Mouse (Mus musculus): Measurements from ENCODE around the gene Slc12a8. TPM values are rescaled to one million over a fixed set of nuclear protein-coding genes. Genes with fewer than 3 reads are reported as not detected.

Gene Slc12a8
- total and polyA plus RNA-seq, 3 experiments: 12.2 to 17.4 (median 16.5) TPM

- dilution Hi-C loops (cut with MboI; ENCODE audit: extremely low pct_ligation_motif_present, extremely low pct_unique_long_range_greater_than_20kb, low sequenced_read_pairs) (no loop called here), in situ Hi-C loops (cut with MboI; ENCODE audit: low pct_ligation_motif_present, low pct_unique_long_range_greater_than_20kb, low sequenced_read_pairs) (no loop called here)
- no peaks in the 10 kb centered on the region for H3K27me3 ChIP-seq (replicated peaks)
- H3K4me2 ChIP-seq (ENCODE audit: insufficient read depth, low read depth, poor library complexity, severe bottlenecking): no peak overlapping the region
- no peak overlapping the region for H3K9ac ChIP-seq (ENCODE audit: insufficient read depth, low read depth)
- H3K36me3 ChIP-seq (replicated peaks in 1 of 2; ENCODE audit: control insufficient read depth in 1 of 2, insufficient read depth in 1 of 2, low read length in 1 of 2): peaks cover 12 to 71% of the 10 kb centered on the region in 2 experiments
- no peak overlapping the region for H3K4me3 ChIP-seq (replicated peaks in 1 of 3; ENCODE audit: low read depth in 2 of 3, low read length in 2 of 3, poor library complexity in 1 of 3)
- DNase-seq (ENCODE audit: extremely low read depth): no peak
- no peak overlapping the region for H3K27ac ChIP-seq (ENCODE audit: insufficient read depth, low read depth)
- H3K4me1 ChIP-seq (ENCODE audit: control insufficient read depth in 1 of 2, insufficient read depth in 2 of 2): peaks cover 28 to 86% of the 10 kb centered on the region in 2 experiments
- peaks cover 3% of the 10 kb centered on the region for H3K9me3 ChIP-seq (replicated peaks; ENCODE audit: low read length)
- TF ChIP-seq MAFK (IDR thresholded peaks at IDR 0.05; ENCODE audit: insufficient replicate concordance, low read length) (no peak), ELF1 (IDR thresholded peaks at IDR 0.05; ENCODE audit: low read depth, low read length) (no peak), HCFC1 (IDR thresholded peaks at IDR 0.05; ENCODE audit: low read depth, low read length) (no peak), SMC3 (IDR thresholded peaks at IDR 0.05; ENCODE audit: low read depth, low read length) (no peak), MXI1 (IDR thresholded peaks at IDR 0.05; ENCODE audit: low read depth, low read length) (no peak), SIN3A (IDR thresholded peaks at IDR 0.05; ENCODE audit: low read length) (no peak), GABPA (IDR thresholded peaks at IDR 0.05; ENCODE audit: insufficient replicate concordance, low read depth, low read length) (no peak), E2F4 (IDR thresholded peaks at IDR 0.05; ENCODE audit: insufficient replicate concordance, low read depth, low read length) (no peak)
- H3K79me2 ChIP-seq (replicated peaks; ENCODE audit: control insufficient read depth, extremely low read depth, insufficient read depth, poor library complexity, severe bottlenecking): no peaks in the 10 kb centered on the region
Observed at GRCm38 (mm10) chr16:33591390-33592067, 74.4 kb downstream of the Slc12a8 start.

GRCm38 (mm10) chr16:33592286-33592685, 75.2 kb downstream of the Slc12a8 start:
- Histone ChIP-seq H3K9me3 (replicated peaks; ENCODE audit: low read length) (peaks cover 3% of the 10 kb centered on the region), H3K9ac (ENCODE audit: insufficient read depth, low read depth) (no peak overlapping the region), H3K4me1 (ENCODE audit: control insufficient read depth in 1 of 2, insufficient read depth in 2 of 2) (peaks cover 23 to 83% of the 10 kb centered on the region in 2 experiments), H3K4me2 (ENCODE audit: insufficient read depth, low read depth, poor library complexity, severe bottlenecking) (no peak overlapping the region), H3K27me3 (replicated peaks) (no peaks in the 10 kb centered on the region), H3K4me3 (replicated peaks in 1 of 3; ENCODE audit: low read depth in 2 of 3, low read length in 2 of 3, poor library complexity in 1 of 3) (no peak overlapping the region), H3K27ac (ENCODE audit: insufficient read depth, low read depth) (no peak overlapping the region), H3K79me2 (replicated peaks; ENCODE audit: control insufficient read depth, extremely low read depth, insufficient read depth, poor library complexity, severe bottlenecking) (no peaks in the 10 kb centered on the region), H3K36me3 (replicated peaks in 1 of 2; ENCODE audit: control insufficient read depth in 1 of 2, insufficient read depth in 1 of 2, low read length in 1 of 2) (peaks cover 12 to 68% of the 10 kb centered on the region in 2 experiments)
- dilution Hi-C loops (cut with MboI; ENCODE audit: extremely low pct_ligation_motif_present, extremely low pct_unique_long_range_greater_than_20kb, low sequenced_read_pairs) (no loop called here), in situ Hi-C loops (cut with MboI; ENCODE audit: low pct_ligation_motif_present, low pct_unique_long_range_greater_than_20kb, low sequenced_read_pairs) (no loop called here)
- no peak for DNase-seq (ENCODE audit: extremely low read depth)
- TF ChIP-seq GABPA (IDR thresholded peaks at IDR 0.05; ENCODE audit: insufficient replicate concordance, low read depth, low read length) (no peak), ZMIZ1 (IDR thresholded peaks at IDR 0.05; ENCODE audit: low read depth, low read length) (no peak), ELF1 (IDR thresholded peaks at IDR 0.05; ENCODE audit: low read depth, low read length) (no peak), JUN (IDR thresholded peaks at IDR 0.05; ENCODE audit: insufficient read depth, low read depth, low read length) (no peak), PAX5 (IDR thresholded peaks at IDR 0.05; ENCODE audit: low read length) (no peak), POLR2AphosphoS2 (IDR thresholded peaks at IDR 0.05; ENCODE audit: low read depth, low read length) (no peak), ETS1 (conservative IDR thresholded peaks at IDR 0.05; ENCODE audit: low read depth, low read length) (no peak), RAD21 (IDR thresholded peaks at IDR 0.05; ENCODE audit: low read depth, low read length) (no peak), BHLHE40 (IDR thresholded peaks at IDR 0.05; ENCODE audit: low read depth, low read length) (no peak), KAT2A (IDR thresholded peaks at IDR 0.05; ENCODE audit: insufficient replicate concordance, low read length) (no peak), IRF4 (IDR thresholded peaks at IDR 0.05; ENCODE audit: low read depth, low read length) (no peak), EP300 (IDR thresholded peaks at IDR 0.05; ENCODE audit: low read length) (no peak), ZKSCAN1 (IDR thresholded peaks at IDR 0.05; ENCODE audit: borderline replicate concordance, low read depth, low read length) (no peak), USF1 (IDR thresholded peaks at IDR 0.05; ENCODE audit: low read depth, low read length) (no peak), SMC3 (IDR thresholded peaks at IDR 0.05; ENCODE audit: low read depth, low read length) (no peak), USF2 (conservative IDR thresholded peaks at IDR 0.05; ENCODE audit: low read depth, low read length) (no peak), MAX (IDR thresholded peaks at IDR 0.05; ENCODE audit: low read length) (no peak), MAFK (IDR thresholded peaks at IDR 0.05; ENCODE audit: insufficient replicate concordance, low read length) (no peak), TCF12 (IDR thresholded peaks at IDR 0.05; ENCODE audit: low read depth, low read length) (no peak), POLR2A (IDR thresholded peaks at IDR 0.05; ENCODE audit: low read depth, low read length) (no peak)
